Mouse (Mus musculus) cerebellum, adult 2 months (tissue): ENCODE measurements around the gene Ces1f. TPM values are rescaled to one million over a fixed set of nuclear protein-coding genes. Genes with fewer than 3 reads are reported as not detected.

ENCODE experiments used
- DNase-seq, 2 experiments: peaks; one replicate each; pipeline ENCODE4 v3.0.0; 2021
- H3K27ac ChIP-seq: fragments of 200-500 bp; 2 replicates; pipeline ENCODE4 v1.5.1; 2012; ENCODE audit warnings: low read length, control low read depth, inconsistent platforms; ENCODE audit not compliant: insufficient read depth
- H3K27me3 ChIP-seq: fragments of 200-500 bp; 2 replicates; pipeline ENCODE4 v1.6.1; 2012; ENCODE audit warnings: inconsistent platforms, mild to moderate bottlenecking, low read length, moderate library complexity; ENCODE audit not compliant: control insufficient read depth, insufficient read depth
- H3K4me1 ChIP-seq: fragments of 200-500 bp; 2 replicates; pipeline ENCODE4 v1.6.1; 2011; ENCODE audit warnings: low read length; ENCODE audit not compliant: control insufficient read depth, insufficient read depth
- H3K4me3 ChIP-seq: fragments of 200-500 bp; replicated peaks from 2 replicates; pipeline ENCODE3; 2011; ENCODE audit warnings: mild to moderate bottlenecking, low read depth, low read length, control low read depth; ENCODE audit not compliant: insufficient read depth
- CTCF ChIP-seq: fragments of 200-500 bp; IDR thresholded peaks from 2 replicates; pipeline ENCODE4 v1.5.1; 2011; ENCODE audit warnings: low read depth, mild to moderate bottlenecking, control low read depth, low read length, moderate library complexity, borderline replicate concordance; ENCODE audit not compliant: insufficient read depth
- POLR2A ChIP-seq: fragments of 200-500 bp; IDR thresholded peaks from 2 replicates; pipeline ENCODE4 v1.6.1; 2011; ENCODE audit warnings: low read length, control low read depth, borderline replicate concordance; ENCODE audit not compliant: insufficient read depth
- WGBS: fragments of 180-500 bp; shearing (Covaris S2); methylation state at CpG from one replicate; pipeline ENCODE4 v1.1.7; 2018; 5-methylcytosine and 5-hydroxymethylcytosine counted together
- polyA plus RNA-seq: library from polyadenylated mRNA; depleted of rRNA; stranded (reverse); fragments of >200 nt; gene quantifications from 2 replicates; pipeline ENCODE4 v1.2.3, GENCODE M21; 2012; rRNA removed

Gene Ces1f
- not detected in 2 replicates for polyA plus RNA-seq

DNA sequence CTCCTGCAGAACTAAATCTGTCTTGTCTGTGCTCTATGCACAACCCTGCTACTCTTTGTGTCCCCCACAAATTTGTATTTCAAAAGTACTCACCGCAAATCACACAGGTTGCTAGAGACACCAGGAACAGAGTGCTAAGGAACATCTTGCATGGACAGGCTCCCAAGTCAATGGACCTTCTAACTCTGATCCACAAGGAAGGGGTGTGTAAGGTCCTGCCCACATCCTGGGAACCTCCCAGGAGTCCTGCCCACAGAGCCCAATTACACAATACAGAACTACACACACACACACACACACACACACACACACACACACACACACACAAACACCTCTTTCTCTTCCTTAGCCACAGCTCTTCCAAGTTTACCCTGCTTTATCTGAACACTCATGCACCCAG lies at the start of gene Ces1f:
Ces1f (minus strand) TSS at position 192 of the 400 bp plus-strand sequence.
- 97% methylated on average over 1 of the region's 1 CpGs for WGBS
- H3K27me3 ChIP-seq, result no peaks in the 10 kb centered on the region
- TF ChIP-seq CTCF, result no peak
- H3K4me1 ChIP-seq, result no peaks in the 10 kb centered on the region
- no peak within 1 kb of the TSS for H3K27ac ChIP-seq
- DNase-seq, result no peak
- no peak within 1 kb of the TSS for H3K4me3 ChIP-seq

DNA sequence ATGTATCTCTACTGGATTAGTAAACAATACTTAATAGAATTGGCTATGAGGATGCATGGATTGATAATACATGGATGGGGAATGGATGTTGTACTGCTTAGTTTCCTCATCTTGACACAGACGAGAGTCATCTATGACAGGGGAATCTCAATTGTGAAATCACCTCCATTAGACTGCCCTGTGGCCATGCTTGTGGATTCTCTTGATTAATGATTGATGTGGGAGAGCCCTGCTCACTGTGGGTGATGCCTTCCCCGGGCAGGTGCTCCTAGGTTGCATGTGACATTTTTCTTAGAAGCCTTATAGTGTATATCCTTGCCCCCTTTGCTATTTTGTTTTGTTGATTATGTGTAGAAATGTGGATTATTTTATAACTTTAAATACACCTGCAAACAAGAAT lies 45.6 kb upstream of the Ces1f start:
- Histone ChIP-seq H3K4me3 (no peak overlapping the region), H3K27me3 (no peaks in the 10 kb centered on the region; the same call in 1 of the 2 replicates), H3K4me1 (no peaks in the 10 kb centered on the region), H3K27ac (no peak overlapping the region)
- TF ChIP-seq POLR2A (no peak), CTCF (no peak)
- WGBS, result 82% methylated on average over 2 of the region's 2 CpGs
- DNase-seq, result no peak

GRCm38 (mm10) chr8:93317031-93317430 lies 37.5 kb upstream of the Ces1f start:
- Histone ChIP-seq H3K4me3 (no peak overlapping the region), H3K27me3 (no peaks in the 10 kb centered on the region), H3K27ac (no peak overlapping the region), H3K4me1 (no peaks in the 10 kb centered on the region)
- WGBS, result 79% methylated on average over 2 of the region's 2 CpGs
- no peak for TF ChIP-seq CTCF
- no peak for TF ChIP-seq POLR2A
- no peak for DNase-seq

- TF ChIP-seq POLR2A, result no peak
- no peak for TF ChIP-seq CTCF
- H3K4me3 ChIP-seq, result no peak overlapping the region
- H3K27me3 ChIP-seq, result no peaks in the 10 kb centered on the region
- H3K27ac ChIP-seq, result no peak overlapping the region
- H3K4me1 ChIP-seq, result no peaks in the 10 kb centered on the region
- no peak for DNase-seq
- WGBS, result 73% methylated on average over 2 of the region's 2 CpGs
Measured at GRCm38 (mm10) chr8:93315557-93315956, 36.0 kb upstream of the Ces1f start.

DNA sequence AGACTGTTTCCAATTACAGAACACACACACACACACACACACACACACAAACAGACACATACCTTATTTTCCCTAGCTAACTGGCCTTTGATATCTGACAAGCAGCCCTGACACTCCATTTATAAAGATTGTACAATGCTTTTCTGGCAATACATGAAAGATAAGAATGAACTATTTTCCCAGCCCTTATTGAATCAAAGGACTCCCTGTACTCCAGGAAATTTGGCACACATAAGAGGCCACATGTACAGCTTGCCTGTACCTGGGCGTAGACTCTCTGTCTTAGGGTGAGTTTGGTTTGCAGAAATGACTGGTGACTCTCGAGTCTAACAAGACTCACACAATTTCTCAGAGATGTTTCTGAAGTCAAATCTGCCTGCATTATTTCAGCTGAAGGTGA lies 4.3 kb upstream of the Ces1f start:
- no peaks in the 10 kb centered on the region for H3K27me3 ChIP-seq
- WGBS, result 75% methylated on average over 2 of the region's 2 CpGs
- no peak for TF ChIP-seq POLR2A
- no peak for TF ChIP-seq CTCF
- no peak for DNase-seq
- no peaks in the 10 kb centered on the region for H3K4me1 ChIP-seq
- no peak overlapping the region for H3K4me3 ChIP-seq
- H3K27ac ChIP-seq, result no peak overlapping the region

DNA sequence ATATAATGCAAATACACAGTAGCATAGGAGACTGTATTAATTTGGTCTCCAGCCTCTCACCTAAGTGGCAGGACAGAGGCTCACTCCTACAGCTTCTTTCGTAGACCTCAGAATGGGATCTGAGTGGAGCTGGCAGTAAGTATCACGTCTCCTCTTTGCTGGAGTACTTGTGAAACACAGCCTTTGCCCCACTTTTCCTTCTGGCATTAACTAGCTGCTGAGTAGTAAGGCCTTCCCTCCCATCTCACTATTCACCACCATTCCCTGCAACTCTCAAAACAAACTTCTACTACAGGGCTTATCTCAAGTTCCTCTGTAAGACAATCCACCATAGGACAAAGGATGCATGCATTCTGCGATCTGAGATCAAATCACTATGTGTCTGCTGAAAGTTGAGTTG lies 2.8 kb upstream of the Ces1f start:
- Histone ChIP-seq H3K4me3 (no peak overlapping the region), H3K27ac (no peak overlapping the region), H3K27me3 (no peaks in the 10 kb centered on the region), H3K4me1 (no peaks in the 10 kb centered on the region)
- no peak for DNase-seq
- no peak for TF ChIP-seq POLR2A
- no peak for TF ChIP-seq CTCF
- WGBS, result 74% methylated on average over 3 of the region's 3 CpGs

DNA sequence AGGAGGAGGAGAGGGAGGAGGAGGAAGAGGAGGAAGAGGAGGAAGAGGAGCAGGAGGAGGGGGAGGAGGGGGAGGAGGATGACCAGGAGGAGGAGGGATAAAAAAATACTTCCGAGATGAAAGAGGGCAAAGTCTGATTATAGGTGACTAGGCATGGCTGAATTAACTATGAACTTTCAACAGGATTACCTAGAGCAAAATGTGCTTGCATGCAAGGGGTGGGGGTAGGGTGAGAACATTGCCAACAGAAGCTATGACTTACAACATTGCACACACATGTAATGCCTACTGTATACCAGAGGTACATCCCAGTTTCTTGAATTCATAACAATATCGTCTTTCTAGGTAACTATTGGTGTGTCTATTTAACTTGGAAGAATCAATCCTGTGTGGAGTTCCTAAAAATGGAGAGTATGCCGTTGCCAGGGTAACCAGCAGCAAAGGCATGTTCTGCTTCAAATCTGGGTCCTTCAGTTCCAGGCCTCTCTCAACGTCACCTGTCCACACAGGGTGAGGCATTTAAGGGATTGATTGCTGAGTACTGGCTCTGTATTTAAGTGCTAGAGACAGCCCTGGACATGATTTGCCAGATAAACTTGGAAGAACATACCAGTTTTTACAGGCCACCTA lies 1.3 kb downstream of the Ces1f start:
- no peak for TF ChIP-seq POLR2A
- TF ChIP-seq CTCF, result no peak
- no peak for DNase-seq
- Histone ChIP-seq H3K4me3 (no peak overlapping the region), H3K27me3 (no peaks in the 10 kb centered on the region), H3K4me1 (no peaks in the 10 kb centered on the region), H3K27ac (no peak overlapping the region)
- WGBS, result 81% methylated on average over 4 of the region's 4 CpGs

DNA sequence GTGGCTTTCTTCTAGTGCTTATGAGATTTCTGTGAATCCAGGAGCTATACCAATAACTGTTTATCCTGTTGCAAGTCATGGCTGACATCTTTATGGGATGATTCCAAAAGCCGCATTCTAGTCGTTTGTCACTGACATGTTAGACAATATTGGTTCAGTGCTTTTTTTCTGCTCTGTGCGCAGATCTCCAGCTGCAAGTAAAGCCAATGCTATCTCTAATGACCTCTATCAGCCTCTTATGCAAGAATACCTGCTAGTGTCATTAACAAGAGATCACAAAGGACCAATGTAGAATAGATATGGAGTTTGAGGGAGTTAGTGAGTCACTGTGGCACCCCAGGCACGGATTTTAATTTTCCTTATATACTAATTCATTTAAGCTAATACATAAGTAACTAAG lies 4.9 kb downstream of the Ces1f start:
- no peaks in the 10 kb centered on the region for H3K27me3 ChIP-seq
- no peak overlapping the region for H3K4me3 ChIP-seq
- 87% methylated on average over 4 of the region's 4 CpGs for WGBS
- no peak overlapping the region for H3K27ac ChIP-seq
- H3K4me1 ChIP-seq, result peaks cover 4% of the 10 kb centered on the region
- TF ChIP-seq POLR2A (no peak), CTCF (no peak)
- no peak for DNase-seq
